Mouse (Mus musculus): ENCODE measurements around the gene Cyp2c70. TPM values are rescaled to one million over a fixed set of nuclear protein-coding genes. Genes with fewer than 3 reads are reported as not detected.
A peak's percentile ranks its signal among the peaks of the same experiment; 100 is the strongest.
"Not testable (repeated sequence)": the region's sequence is repeated elsewhere in the genome, so short reads cannot be mapped to it uniquely, and the experiment has no call there.

The Cyp2c70 gene
- polyA plus RNA-seq (2015; fragmentation: Nextera tagmentation; extraction: Ambion mirVana) = not detected in 2 replicates

- H3K27ac ChIP-seq (ENCODE audit: low read length) = no peak within 1 kb of the TSS
- no peaks in the 10 kb centered on the region for H3K9me3 ChIP-seq (replicated peaks; ENCODE audit: control insufficient read depth, low read length, poor library complexity, severe bottlenecking)
- ATAC-seq = no peak
- H3K36me3 ChIP-seq (ENCODE audit: control insufficient read depth, insufficient read depth, low read length) = no peaks in the 10 kb centered on the region
- H3K4me1 ChIP-seq (ENCODE audit: control insufficient read depth, insufficient read depth, low read length) = no peaks in the 10 kb centered on the region
- no peaks in the 10 kb centered on the region for H3K27me3 ChIP-seq (ENCODE audit: control insufficient read depth, insufficient read depth, low read depth, low read length)
- H3K4me3 ChIP-seq (ENCODE audit: low read depth, low read length) = no peak within 1 kb of the TSS
- no peak within 1 kb of the TSS for H3K4me2 ChIP-seq (ENCODE audit: low read length)
- H3K9ac ChIP-seq (ENCODE audit: low read depth, low read length) = no peak within 1 kb of the TSS
- WGBS = 82% methylated on average over 5 of the region's 5 CpGs
These were observed at the start of gene Cyp2c70 for GRCm38 (mm10) chr19:40187160-40187559. Gene Cyp2c70, minus strand, starts transcription at chr19:40187333.

DNA sequence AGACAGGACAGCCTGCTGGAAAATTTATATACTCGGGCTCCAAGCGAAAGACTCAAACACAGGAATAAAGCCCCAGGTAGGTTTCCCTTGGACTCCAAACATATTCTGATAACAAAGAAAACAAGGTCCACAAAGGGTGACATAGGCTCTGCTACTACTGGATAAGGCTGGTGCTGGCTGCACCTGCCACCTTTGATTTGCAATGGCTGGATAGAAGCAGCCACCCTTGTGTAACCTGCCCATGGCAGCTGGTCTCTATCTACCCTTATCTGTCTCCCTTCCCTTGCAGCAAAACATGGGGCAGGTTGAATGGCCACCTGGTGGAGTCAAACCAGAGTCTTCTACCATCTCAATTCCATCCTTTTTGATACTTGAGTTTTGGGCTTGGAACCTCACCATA lies 45.4 kb upstream of the Cyp2c70 start:
- Histone ChIP-seq H3K4me2 (ENCODE audit: low read length) (no peak overlapping the region), H3K9ac (ENCODE audit: low read depth, low read length) (no peak overlapping the region), H3K4me1 (ENCODE audit: control insufficient read depth, insufficient read depth, low read length) (no peaks in the 10 kb centered on the region), H3K9me3 (replicated peaks; ENCODE audit: control insufficient read depth, low read length, poor library complexity, severe bottlenecking) (no peaks in the 10 kb centered on the region), H3K4me3 (ENCODE audit: low read depth, low read length) (no peak overlapping the region), H3K36me3 (ENCODE audit: control insufficient read depth, insufficient read depth, low read length) (no peaks in the 10 kb centered on the region), H3K27me3 (ENCODE audit: control insufficient read depth, insufficient read depth, low read depth, low read length) (no peaks in the 10 kb centered on the region), H3K27ac (ENCODE audit: low read length) (no peak overlapping the region)
- no peak for ATAC-seq
- WGBS = 89% methylated on average over 2 of the region's 2 CpGs

DNA sequence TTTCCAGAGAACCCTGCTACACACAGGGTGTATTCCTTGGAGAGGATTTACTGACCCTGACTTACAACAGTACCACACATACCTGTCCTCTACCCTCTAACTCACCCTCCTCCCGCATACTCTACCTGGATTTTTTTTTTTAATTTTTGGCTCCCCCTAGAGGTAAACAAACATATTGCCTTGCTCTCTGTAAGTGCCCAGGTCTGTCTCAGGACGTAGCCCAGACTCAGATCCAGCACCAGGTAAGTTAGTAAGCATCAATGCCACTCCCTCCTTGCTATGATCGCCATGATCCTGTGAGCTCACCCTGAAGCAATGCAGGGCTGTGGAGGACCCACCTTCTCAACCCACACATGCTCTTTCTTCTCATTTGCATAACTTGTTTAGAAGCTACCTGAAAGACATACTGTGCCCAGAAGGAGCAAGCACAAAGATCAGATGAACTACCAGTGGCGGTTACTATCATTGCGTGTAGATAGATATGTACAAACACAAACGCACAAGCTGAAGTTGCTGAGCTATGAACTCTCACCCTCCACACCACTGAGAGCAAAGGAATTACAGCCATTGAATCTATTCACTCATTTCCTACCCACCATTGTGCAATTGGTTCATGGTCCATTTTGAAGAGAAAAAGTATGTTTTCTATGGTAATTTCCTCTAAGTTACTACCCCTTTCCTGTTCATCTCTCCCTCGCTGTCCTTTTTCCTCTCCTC lies 44.9 kb upstream of the Cyp2c70 start:
- H3K4me1 ChIP-seq (ENCODE audit: control insufficient read depth, insufficient read depth, low read length) = no peaks in the 10 kb centered on the region
- no peaks in the 10 kb centered on the region for H3K9me3 ChIP-seq (replicated peaks; ENCODE audit: control insufficient read depth, low read length, poor library complexity, severe bottlenecking)
- H3K4me3 ChIP-seq (ENCODE audit: low read depth, low read length) = no peak overlapping the region
- 76% methylated on average over 7 of the region's 7 CpGs for WGBS
- H3K36me3 ChIP-seq (ENCODE audit: control insufficient read depth, insufficient read depth, low read length) = no peaks in the 10 kb centered on the region
- no peak for ATAC-seq
- no peak overlapping the region for H3K4me2 ChIP-seq (ENCODE audit: low read length)
- no peak overlapping the region for H3K27ac ChIP-seq (ENCODE audit: low read length)
- no peak overlapping the region for H3K9ac ChIP-seq (ENCODE audit: low read depth, low read length)
- no peaks in the 10 kb centered on the region for H3K27me3 ChIP-seq (ENCODE audit: control insufficient read depth, insufficient read depth, low read depth, low read length)

DNA sequence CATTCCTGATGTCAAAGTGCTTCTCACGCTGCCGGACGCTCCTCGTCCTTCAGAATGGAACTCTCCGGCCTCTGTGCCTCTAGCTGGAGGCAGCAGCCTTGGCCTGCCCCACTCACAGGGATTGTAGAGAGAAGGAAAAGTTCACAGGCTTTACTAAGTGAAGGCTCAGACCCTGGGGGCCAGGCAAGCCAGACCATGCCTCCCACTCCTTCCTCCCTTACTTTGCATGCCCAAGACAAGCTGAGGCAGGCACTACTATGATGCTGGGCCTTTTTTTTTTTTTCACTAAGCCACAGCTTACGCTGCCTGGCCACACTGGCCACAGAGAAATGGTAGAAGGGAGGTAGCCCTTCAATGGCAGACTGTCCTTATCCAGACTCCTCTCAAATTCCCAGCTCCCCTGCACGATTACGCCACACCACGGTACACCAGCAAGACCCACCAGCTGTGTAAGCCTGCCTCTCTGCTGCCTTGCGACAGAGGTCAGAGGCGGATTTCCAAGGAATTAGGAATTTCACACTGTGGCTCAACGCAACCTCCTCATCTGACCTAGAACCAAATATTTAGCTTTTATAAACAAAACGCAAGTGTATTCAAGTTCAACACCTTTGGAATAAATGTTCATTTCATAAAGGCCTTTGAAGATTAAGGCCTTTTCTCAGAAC lies 44.1 kb upstream of the Cyp2c70 start:
- H3K4me2 ChIP-seq (ENCODE audit: low read length) = no peak overlapping the region
- H3K9me3 ChIP-seq (replicated peaks; ENCODE audit: control insufficient read depth, low read length, poor library complexity, severe bottlenecking) = no peaks in the 10 kb centered on the region
- H3K4me3 ChIP-seq (ENCODE audit: low read depth, low read length) = no peak overlapping the region
- H3K27me3 ChIP-seq (ENCODE audit: control insufficient read depth, insufficient read depth, low read depth, low read length) = no peaks in the 10 kb centered on the region
- ATAC-seq = no peak
- H3K4me1 ChIP-seq (ENCODE audit: control insufficient read depth, insufficient read depth, low read length) = no peaks in the 10 kb centered on the region
- WGBS = 84% methylated on average over 13 of the region's 13 CpGs
- no peaks in the 10 kb centered on the region for H3K36me3 ChIP-seq (ENCODE audit: control insufficient read depth, insufficient read depth, low read length)
- H3K9ac ChIP-seq (ENCODE audit: low read depth, low read length) = no peak overlapping the region
- H3K27ac ChIP-seq (ENCODE audit: low read length) = no peak overlapping the region

GRCm38 (mm10) chr19:40226516-40227151 lies 39.5 kb upstream of the Cyp2c70 start:
- no peaks in the 10 kb centered on the region for H3K36me3 ChIP-seq (ENCODE audit: control insufficient read depth, insufficient read depth, low read length)
- H3K4me3 ChIP-seq (ENCODE audit: low read depth, low read length) = no peak overlapping the region
- H3K4me1 ChIP-seq (ENCODE audit: control insufficient read depth, insufficient read depth, low read length) = no peaks in the 10 kb centered on the region
- no peak for ATAC-seq
- 91% methylated on average over 12 of the region's 12 CpGs for WGBS
- no peaks in the 10 kb centered on the region for H3K27me3 ChIP-seq (ENCODE audit: control insufficient read depth, insufficient read depth, low read depth, low read length)
- H3K9ac ChIP-seq (ENCODE audit: low read depth, low read length) = no peak overlapping the region
- no peak overlapping the region for H3K27ac ChIP-seq (ENCODE audit: low read length)
- H3K9me3 ChIP-seq (replicated peaks; ENCODE audit: control insufficient read depth, low read length, poor library complexity, severe bottlenecking) = no peaks in the 10 kb centered on the region
- H3K4me2 ChIP-seq (ENCODE audit: low read length) = no peak overlapping the region

GRCm38 (mm10) chr19:40225761-40226110 lies 38.6 kb upstream of the Cyp2c70 start:
- no peak overlapping the region for H3K27ac ChIP-seq (ENCODE audit: low read length)
- no peaks in the 10 kb centered on the region for H3K36me3 ChIP-seq (ENCODE audit: control insufficient read depth, insufficient read depth, low read length)
- no peak overlapping the region for H3K4me2 ChIP-seq (ENCODE audit: low read length)
- 0 out of 2 replicates have a peak, but pooled peaks have one; percentile 9 for ATAC-seq
- whole genome bisulfite sequencing = 68% methylated on average over 5 of the region's 5 CpGs
- H3K9me3 ChIP-seq (replicated peaks; ENCODE audit: control insufficient read depth, low read length, poor library complexity, severe bottlenecking) = no peaks in the 10 kb centered on the region
- H3K9ac ChIP-seq (ENCODE audit: low read depth, low read length) = no peak overlapping the region
- H3K4me3 ChIP-seq (ENCODE audit: low read depth, low read length) = no peak overlapping the region
- H3K27me3 ChIP-seq (ENCODE audit: control insufficient read depth, insufficient read depth, low read depth, low read length) = no peaks in the 10 kb centered on the region
- no peaks in the 10 kb centered on the region for H3K4me1 ChIP-seq (ENCODE audit: control insufficient read depth, insufficient read depth, low read length)

DNA sequence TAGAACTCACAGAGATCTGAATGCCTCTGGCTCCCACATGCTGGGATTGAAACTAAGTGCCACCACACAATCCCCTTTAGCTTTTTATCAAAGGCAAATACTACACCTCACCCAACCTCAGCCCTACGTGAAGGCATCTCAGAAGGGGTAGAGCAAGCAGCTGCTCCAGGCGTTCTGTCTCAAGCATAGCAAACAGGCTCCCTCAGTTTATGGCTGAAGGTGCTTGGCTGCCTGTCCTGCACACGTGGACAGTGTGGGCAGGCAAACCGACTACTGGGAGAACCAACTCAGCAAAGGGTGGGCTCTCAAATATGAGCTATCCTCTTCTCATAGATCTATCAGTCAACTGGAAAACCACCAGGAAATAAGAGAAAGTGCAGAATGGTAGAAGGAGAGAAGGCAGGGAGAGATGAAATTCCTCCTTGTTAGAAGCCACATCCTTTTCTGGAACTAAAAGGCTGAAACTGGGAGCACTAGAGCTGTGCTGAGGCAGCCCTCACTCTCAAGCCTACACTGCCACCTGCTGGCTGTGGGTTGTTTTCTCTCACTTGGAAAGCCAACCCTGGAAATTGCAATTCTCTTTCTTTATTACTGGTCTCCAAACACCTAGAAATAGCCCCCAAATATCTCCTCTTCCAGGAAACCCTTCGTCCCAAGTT lies 38.1 kb upstream of the Cyp2c70 start:
- Histone ChIP-seq H3K4me1 (ENCODE audit: control insufficient read depth, insufficient read depth, low read length) (no peaks in the 10 kb centered on the region), H3K9ac (ENCODE audit: low read depth, low read length) (no peak overlapping the region), H3K9me3 (replicated peaks; ENCODE audit: control insufficient read depth, low read length, poor library complexity, severe bottlenecking) (no peaks in the 10 kb centered on the region), H3K27me3 (ENCODE audit: control insufficient read depth, insufficient read depth, low read depth, low read length) (no peaks in the 10 kb centered on the region), H3K4me3 (ENCODE audit: low read depth, low read length) (no peak overlapping the region), H3K4me2 (ENCODE audit: low read length) (no peak overlapping the region), H3K27ac (ENCODE audit: low read length) (no peak overlapping the region), H3K36me3 (ENCODE audit: control insufficient read depth, insufficient read depth, low read length) (no peaks in the 10 kb centered on the region)
- 72% methylated on average over 5 of the region's 5 CpGs for WGBS
- ATAC-seq = peak; percentile 90

GRCm38 (mm10) chr19:40222307-40222706 lies 35.2 kb upstream of the Cyp2c70 start:
- H3K36me3 ChIP-seq (ENCODE audit: control insufficient read depth, insufficient read depth, low read length); H3K27ac ChIP-seq (ENCODE audit: low read length); H3K4me2 ChIP-seq (ENCODE audit: low read length); H3K4me1 ChIP-seq (ENCODE audit: control insufficient read depth, insufficient read depth, low read length); H3K4me3 ChIP-seq (ENCODE audit: low read depth, low read length); H3K27me3 ChIP-seq (ENCODE audit: control insufficient read depth, insufficient read depth, low read depth, low read length); H3K9ac ChIP-seq (ENCODE audit: low read depth, low read length); H3K9me3 ChIP-seq (replicated peaks; ENCODE audit: control insufficient read depth, low read length, poor library complexity, severe bottlenecking); ATAC-seq: not testable (repeated sequence)
- 95% methylated on average over 9 of the region's 9 CpGs for WGBS

DNA sequence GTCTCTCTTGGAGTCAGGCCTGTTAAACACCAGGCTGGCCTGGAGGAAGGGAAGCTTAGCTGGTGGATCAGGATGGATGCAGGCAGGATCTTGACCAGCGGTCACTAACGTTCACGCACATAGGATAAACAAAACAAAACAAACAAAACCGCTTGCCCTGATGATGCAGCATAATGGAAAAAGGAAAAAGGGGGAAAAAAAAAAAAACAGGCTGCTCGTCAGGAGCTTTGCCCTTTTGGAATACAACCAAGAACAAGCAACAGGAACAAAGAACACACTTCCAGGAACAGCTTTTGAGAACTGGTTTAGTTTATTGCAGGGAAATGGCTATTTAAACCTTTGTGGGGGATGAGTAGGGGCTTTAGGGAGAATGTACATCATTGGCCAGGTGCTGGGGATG lies 33.7 kb upstream of the Cyp2c70 start:
- no peak for ATAC-seq
- H3K4me3 ChIP-seq (ENCODE audit: low read depth, low read length) = no peak overlapping the region
- H3K36me3 ChIP-seq (ENCODE audit: control insufficient read depth, insufficient read depth, low read length) = no peaks in the 10 kb centered on the region
- H3K9me3 ChIP-seq (replicated peaks; ENCODE audit: control insufficient read depth, low read length, poor library complexity, severe bottlenecking) = no peaks in the 10 kb centered on the region
- H3K9ac ChIP-seq (ENCODE audit: low read depth, low read length) = no peak overlapping the region
- H3K27ac ChIP-seq (ENCODE audit: low read length) = no peak overlapping the region
- no peak overlapping the region for H3K4me2 ChIP-seq (ENCODE audit: low read length)
- no peaks in the 10 kb centered on the region for H3K27me3 ChIP-seq (ENCODE audit: control insufficient read depth, insufficient read depth, low read depth, low read length)
- 84% methylated on average over 5 of the region's 5 CpGs for WGBS
- no peaks in the 10 kb centered on the region for H3K4me1 ChIP-seq (ENCODE audit: control insufficient read depth, insufficient read depth, low read length)

Measured in midbrain, embryonic 16.5 days (tissue).